Mouse (Mus musculus): Measurements from ENCODE around the gene 5730522E02Rik. TPM values are rescaled to one million over a fixed set of nuclear protein-coding genes. Genes with fewer than 3 reads are reported as not detected.

The 5730522E02Rik gene
- total RNA-seq, 2 experiments from 2014 or later = 11.5 to 12.0 TPM

DNA sequence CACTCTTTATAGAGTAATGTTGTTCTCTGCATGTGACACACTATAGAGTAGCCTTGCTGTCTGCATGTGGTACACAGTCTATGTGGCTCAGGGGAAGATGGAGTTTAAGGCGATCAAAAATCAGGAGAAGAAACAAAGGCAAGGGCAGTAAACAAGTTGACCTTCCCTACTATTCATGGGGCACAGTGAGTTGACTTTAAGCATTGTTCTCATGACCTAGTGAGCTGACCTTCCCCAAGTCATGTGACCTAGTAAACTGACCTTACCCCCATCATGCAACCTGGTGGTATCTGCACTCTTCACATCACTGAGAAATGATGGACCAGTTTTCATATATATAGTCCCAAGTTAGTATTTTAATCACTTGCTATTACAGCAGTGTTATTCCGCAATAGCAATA lies 40.0 kb downstream of the 5730522E02Rik start:
- H3K27ac ChIP-seq = no peak overlapping the region
- no peak for TF ChIP-seq CTCF (IDR thresholded peaks at IDR 0.05)
- intact Hi-C loops (cut with DNase I) = no loop called here
- no peak for DNase-seq (ENCODE audit: extremely low spot score in 1 of 2, low spot score in 2 of 2)
- H3K4me3 ChIP-seq = no peak overlapping the region

GRCm38 (mm10) chr11:26167609-26167971 lies 43.0 kb downstream of the 5730522E02Rik start:
- no peak overlapping the region for H3K27ac ChIP-seq
- TF ChIP-seq CTCF (IDR thresholded peaks at IDR 0.05) = no peak
- DNase-seq (ENCODE audit: extremely low spot score in 1 of 2, low spot score in 2 of 2) = no peak
- intact Hi-C loops (cut with DNase I) = no loop called here
- H3K4me3 ChIP-seq = no peak overlapping the region

DNA sequence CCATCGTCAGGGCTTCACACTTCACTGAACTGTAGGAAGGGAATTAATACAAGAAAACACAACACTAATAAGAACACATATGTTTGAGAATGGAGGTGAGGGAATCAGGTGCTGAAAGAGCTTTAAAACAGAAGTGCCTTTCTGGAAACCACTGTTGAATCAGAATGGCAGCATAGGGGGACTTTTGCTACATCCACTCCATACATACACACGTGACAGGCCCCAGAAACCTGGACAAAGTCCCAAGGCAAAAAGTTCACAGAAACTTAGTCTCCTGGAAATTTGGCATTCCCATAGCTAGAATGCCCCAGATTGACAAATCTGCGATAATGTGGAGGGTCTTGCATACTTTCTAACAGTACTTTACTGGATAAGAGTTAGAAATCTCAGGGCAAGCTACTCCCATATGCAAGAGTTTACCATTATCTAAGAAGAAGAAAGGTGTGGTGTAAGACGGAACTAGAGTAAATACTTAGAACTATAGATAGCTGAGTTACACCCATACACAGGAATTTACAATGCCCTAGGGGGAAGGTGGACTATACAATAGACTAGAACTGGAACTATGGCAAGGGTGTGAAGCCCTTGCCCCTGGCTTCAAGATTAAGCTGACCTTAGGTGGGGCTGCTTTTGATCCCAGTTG lies 43.5 kb downstream of the 5730522E02Rik start:
- DNase-seq (ENCODE audit: extremely low spot score in 1 of 2, low spot score in 2 of 2) = no peak
- intact Hi-C loops (cut with DNase I) = no loop called here
- Histone ChIP-seq H3K4me3 (no peak overlapping the region), H3K27ac (no peak overlapping the region)
- no peak for TF ChIP-seq CTCF (IDR thresholded peaks at IDR 0.05)

DNA sequence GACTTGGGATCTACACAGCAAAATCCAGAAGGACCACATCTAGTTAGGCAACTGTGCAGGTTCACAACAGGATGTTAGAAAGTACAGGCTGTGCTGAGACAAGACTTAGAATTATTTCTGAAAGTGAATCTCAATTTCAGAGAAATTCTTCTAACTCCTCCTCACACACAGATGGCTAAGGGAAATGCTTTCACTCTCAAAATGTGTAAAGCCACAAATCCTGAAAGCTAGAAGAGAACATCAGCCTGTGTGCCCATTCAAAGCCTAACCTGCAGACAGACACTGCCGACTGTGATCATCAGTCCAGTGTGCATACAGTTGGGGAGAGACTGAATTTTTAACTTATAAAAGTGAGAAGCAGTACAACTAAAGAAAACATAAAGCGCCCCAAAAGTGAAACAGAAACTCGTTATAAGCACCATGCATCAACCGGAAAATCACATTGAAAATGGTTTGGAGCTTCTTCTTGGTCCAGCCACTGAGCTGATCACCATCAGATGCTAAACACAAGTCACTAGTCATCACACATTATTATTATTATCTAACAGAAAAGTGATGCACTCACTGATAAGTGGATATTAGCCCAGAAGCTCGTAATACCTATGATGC lies 45.8 kb downstream of the 5730522E02Rik start:
- no peak for DNase-seq (ENCODE audit: extremely low spot score in 1 of 2, low spot score in 2 of 2)
- intact Hi-C loops (cut with DNase I) = no loop called here
- TF ChIP-seq CTCF (IDR thresholded peaks at IDR 0.05) = no peak
- Histone ChIP-seq H3K4me3 (peak overlapping the region; percentile 25; the same call in 1 of the 2 replicates), H3K27ac (peak overlapping the region; percentile 29; the same call in 1 of the 2 replicates)

- no peak overlapping the region for H3K4me3 ChIP-seq
- intact Hi-C loops (cut with DNase I) = no loop called here
- TF ChIP-seq CTCF (IDR thresholded peaks at IDR 0.05) = no peak
- no peak overlapping the region for H3K27ac ChIP-seq
- no peak for DNase-seq (ENCODE audit: extremely low spot score in 1 of 2, low spot score in 2 of 2)
These were observed 49.2 kb downstream of the 5730522E02Rik start for GRCm38 (mm10) chr11:26161354-26161753.

- Histone ChIP-seq H3K27ac (no peak overlapping the region), H3K4me3 (no peak overlapping the region)
- no peak for TF ChIP-seq CTCF (IDR thresholded peaks at IDR 0.05)
- no peak for DNase-seq (ENCODE audit: extremely low spot score in 1 of 2, low spot score in 2 of 2)
- intact Hi-C loops (cut with DNase I) = no loop called here
These were observed 51.5 kb downstream of the 5730522E02Rik start for GRCm38 (mm10) chr11:26159033-26159432.

GRCm38 (mm10) chr11:26140024-26140423 lies 70.5 kb downstream of the 5730522E02Rik start:
- no peak overlapping the region for H3K4me3 ChIP-seq
- intact Hi-C loops (cut with DNase I) = no loop called here
- TF ChIP-seq CTCF (IDR thresholded peaks at IDR 0.05) = no peak

GRCm38 (mm10) chr11:26138013-26138412 lies 72.5 kb downstream of the 5730522E02Rik start:
- no peak overlapping the region for H3K4me3 ChIP-seq
- H3K27ac ChIP-seq = no peak overlapping the region
- TF ChIP-seq CTCF (IDR thresholded peaks at IDR 0.05) = no peak
- intact Hi-C loops (cut with DNase I) = no loop called here
- no peak for DNase-seq (ENCODE audit: extremely low spot score in 1 of 2, low spot score in 2 of 2)

More at GRCm38 (mm10) chr11:26140024-26140423, 70.5 kb downstream of the 5730522E02Rik start:
- no peak for DNase-seq (ENCODE audit: extremely low spot score in 1 of 2, low spot score in 2 of 2)
- no peak overlapping the region for H3K27ac ChIP-seq

- no peak for TF ChIP-seq CTCF (IDR thresholded peaks at IDR 0.05)
- Histone ChIP-seq H3K4me3 (no peak overlapping the region), H3K27ac (no peak overlapping the region)
- no peak for DNase-seq (ENCODE audit: extremely low spot score in 1 of 2, low spot score in 2 of 2)
- intact Hi-C loops (cut with DNase I) = no loop called here
These were observed 79.7 kb downstream of the 5730522E02Rik start for GRCm38 (mm10) chr11:26130911-26131310.

DNA sequence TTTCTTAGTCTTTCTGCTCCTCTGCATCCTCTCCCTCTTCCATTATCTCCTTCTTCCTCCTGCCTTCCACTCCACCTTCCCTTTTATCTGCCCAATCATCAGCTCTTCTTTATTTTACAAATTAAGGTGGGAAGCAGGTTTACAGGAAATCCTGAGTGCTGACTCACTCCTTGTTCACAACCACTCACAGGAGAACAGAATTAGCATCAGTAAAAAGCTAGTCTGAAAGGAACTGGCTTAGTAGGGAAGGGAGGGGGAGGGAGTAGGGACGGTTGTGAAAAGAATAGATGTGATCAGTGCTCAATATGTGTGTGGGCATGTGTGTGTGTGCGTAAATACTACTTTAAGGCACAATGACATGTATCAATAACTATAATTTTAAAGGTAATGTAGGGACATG lies 81.5 kb downstream of the 5730522E02Rik start:
- TF ChIP-seq CTCF (IDR thresholded peaks at IDR 0.05) = no peak
- Histone ChIP-seq H3K27ac (no peak overlapping the region), H3K4me3 (no peak overlapping the region)
- no peak for DNase-seq (ENCODE audit: extremely low spot score in 1 of 2, low spot score in 2 of 2)
- intact Hi-C loops (cut with DNase I) = no loop called here

DNA sequence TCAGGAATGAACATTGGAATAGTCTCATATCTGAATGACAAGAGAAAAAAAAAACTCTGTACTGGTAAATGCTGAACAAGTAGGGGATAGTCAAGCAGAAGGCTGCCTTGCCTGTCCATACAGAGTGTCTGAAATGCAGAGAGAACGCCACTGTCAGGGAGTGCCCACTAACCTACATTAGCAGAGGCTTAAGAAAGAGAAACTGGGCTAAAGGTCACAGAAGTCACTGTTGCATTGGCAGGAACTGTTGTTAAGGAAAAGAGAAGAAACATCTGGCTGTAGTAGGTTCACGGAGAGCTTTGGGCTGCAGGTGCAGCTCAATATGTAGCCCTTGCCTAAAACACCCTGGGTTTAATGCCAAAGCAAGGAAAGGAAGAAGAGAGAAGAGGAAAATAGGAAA lies 82.2 kb downstream of the 5730522E02Rik start:
- no peak overlapping the region for H3K4me3 ChIP-seq
- no peak for DNase-seq (ENCODE audit: extremely low spot score in 1 of 2, low spot score in 2 of 2)
- intact Hi-C loops (cut with DNase I) = no loop called here
- no peak overlapping the region for H3K27ac ChIP-seq
- TF ChIP-seq CTCF (IDR thresholded peaks at IDR 0.05) = no peak

- intact Hi-C loops (cut with DNase I) = no loop called here
- Histone ChIP-seq H3K4me3 (no peak overlapping the region), H3K27ac (no peak overlapping the region)
- DNase-seq (ENCODE audit: extremely low spot score in 1 of 2, low spot score in 2 of 2) = no peak
- peak; percentile 11 for TF ChIP-seq CTCF (IDR thresholded peaks at IDR 0.05)
These were observed 84.6 kb downstream of the 5730522E02Rik start for GRCm38 (mm10) chr11:26125923-26126322.

All from left cerebral cortex, adult 2 months (tissue).